Mouse (Mus musculus): ENCODE data around the gene Tirap. TPM values are rescaled to one million over a fixed set of nuclear protein-coding genes. Genes with fewer than 3 reads are reported as not detected.
A peak's percentile ranks its signal among the peaks of the same experiment; 100 is the strongest.

Tirap gene
- 12.8 and 13.9 TPM in 2 replicates for polyA plus RNA-seq (2015; fragmentation: Nextera tagmentation; extraction: Ambion mirVana)

- under 1% methylated on average over 44 of the region's 44 CpGs for WGBS
- no peaks in the 10 kb centered on the region for H3K27me3 ChIP-seq (replicated peaks)
- peaks cover 2% of the 10 kb centered on the region for H3K36me3 ChIP-seq
- H3K4me3 ChIP-seq (replicated peaks), result peak within 1 kb of the TSS; percentile 75
- peak within 1 kb of the TSS; percentile 77 for H3K27ac ChIP-seq
- peaks cover 8% of the 10 kb centered on the region for H3K4me1 ChIP-seq
- ATAC-seq (ENCODE audit: insufficient read depth, low FRiP score, low read depth), result peak; percentile 92
- no peaks in the 10 kb centered on the region for H3K9me3 ChIP-seq
- peak within 1 kb of the TSS; percentile 83 for H3K4me2 ChIP-seq
- H3K9ac ChIP-seq, result peak within 1 kb of the TSS; percentile 48
These were observed at the start of gene Tirap, which contains the start of gene Srpr for GRCm38 (mm10) chr9:35199772-35200471. TSS of gene Tirap (minus strand) at chr9:35200291. TSS of gene Srpr (plus strand) at chr9:35200175.

- no peaks in the 10 kb centered on the region for H3K9me3 ChIP-seq
- no peaks in the 10 kb centered on the region for H3K4me1 ChIP-seq
- no peak for ATAC-seq (ENCODE audit: insufficient read depth, low FRiP score, low read depth)
- H3K27ac ChIP-seq, result no peak overlapping the region
- no peaks in the 10 kb centered on the region for H3K27me3 ChIP-seq (replicated peaks)
- H3K36me3 ChIP-seq, result no peaks in the 10 kb centered on the region
- no peak overlapping the region for H3K4me3 ChIP-seq (replicated peaks)
- no peak overlapping the region for H3K4me2 ChIP-seq
- H3K9ac ChIP-seq, result no peak overlapping the region
These were observed 49.4 kb upstream of the Tirap start for GRCm38 (mm10) chr9:35249476-35249875.

GRCm38 (mm10) chr9:35247405-35247804 lies 47.3 kb upstream of the Tirap start:
- H3K4me2 ChIP-seq, result no peak overlapping the region
- no peaks in the 10 kb centered on the region for H3K4me1 ChIP-seq
- no peaks in the 10 kb centered on the region for H3K9me3 ChIP-seq
- H3K4me3 ChIP-seq (replicated peaks), result no peak overlapping the region
- H3K9ac ChIP-seq, result no peak overlapping the region
- H3K27ac ChIP-seq, result no peak overlapping the region
- H3K27me3 ChIP-seq (replicated peaks), result no peaks in the 10 kb centered on the region
- no peak for ATAC-seq (ENCODE audit: insufficient read depth, low FRiP score, low read depth)
- H3K36me3 ChIP-seq, result no peaks in the 10 kb centered on the region
- WGBS, result 87% methylated on average over 2 of the region's 2 CpGs

- Histone ChIP-seq H3K27ac (no peak overlapping the region), H3K9ac (no peak overlapping the region), H3K36me3 (no peaks in the 10 kb centered on the region), H3K4me2 (no peak overlapping the region), H3K27me3 (replicated peaks) (no peaks in the 10 kb centered on the region), H3K4me3 (replicated peaks) (no peak overlapping the region), H3K9me3 (no peaks in the 10 kb centered on the region), H3K4me1 (no peaks in the 10 kb centered on the region)
- 72% methylated on average over 1 of the region's 1 CpGs for WGBS
- ATAC-seq (ENCODE audit: insufficient read depth, low FRiP score, low read depth), result no peak
These were observed 39.6 kb upstream of the Tirap start for GRCm38 (mm10) chr9:35239734-35240133.

- Histone ChIP-seq H3K4me2 (no peak overlapping the region), H3K36me3 (no peaks in the 10 kb centered on the region), H3K4me1 (no peaks in the 10 kb centered on the region), H3K9ac (no peak overlapping the region), H3K27ac (no peak overlapping the region), H3K27me3 (replicated peaks) (no peaks in the 10 kb centered on the region), H3K9me3 (no peaks in the 10 kb centered on the region), H3K4me3 (replicated peaks) (no peak overlapping the region)
- WGBS, result 69% methylated on average over 6 of the region's 6 CpGs
- no peak for ATAC-seq (ENCODE audit: insufficient read depth, low FRiP score, low read depth)
These were observed 39.0 kb upstream of the Tirap start for GRCm38 (mm10) chr9:35238915-35239571.

- no peaks in the 10 kb centered on the region for H3K27me3 ChIP-seq (replicated peaks)
- H3K9me3 ChIP-seq, result no peaks in the 10 kb centered on the region
- 91% methylated on average over 1 of the region's 1 CpGs for WGBS
- no peaks in the 10 kb centered on the region for H3K36me3 ChIP-seq
- H3K4me3 ChIP-seq (replicated peaks), result no peak overlapping the region
- no peaks in the 10 kb centered on the region for H3K4me1 ChIP-seq
- no peak overlapping the region for H3K4me2 ChIP-seq
- H3K9ac ChIP-seq, result no peak overlapping the region
- ATAC-seq (ENCODE audit: insufficient read depth, low FRiP score, low read depth), result no peak
- no peak overlapping the region for H3K27ac ChIP-seq
These were observed 38.3 kb upstream of the Tirap start for GRCm38 (mm10) chr9:35238371-35238770.

GRCm38 (mm10) chr9:35235996-35236395 lies 35.9 kb upstream of the Tirap start:
- WGBS, result 68% methylated on average over 3 of the region's 3 CpGs
- H3K27ac ChIP-seq, result no peak overlapping the region
- ATAC-seq (ENCODE audit: insufficient read depth, low FRiP score, low read depth), result no peak
- no peak overlapping the region for H3K9ac ChIP-seq
- H3K4me1 ChIP-seq, result no peaks in the 10 kb centered on the region
- H3K9me3 ChIP-seq, result no peaks in the 10 kb centered on the region
- no peak overlapping the region for H3K4me3 ChIP-seq (replicated peaks)
- H3K4me2 ChIP-seq, result no peak overlapping the region
- H3K36me3 ChIP-seq, result no peaks in the 10 kb centered on the region
- no peaks in the 10 kb centered on the region for H3K27me3 ChIP-seq (replicated peaks)

- WGBS, result 86% methylated on average over 3 of the region's 3 CpGs
- no peaks in the 10 kb centered on the region for H3K36me3 ChIP-seq
- H3K4me2 ChIP-seq, result no peak overlapping the region
- no peaks in the 10 kb centered on the region for H3K9me3 ChIP-seq
- no peaks in the 10 kb centered on the region for H3K27me3 ChIP-seq (replicated peaks)
- no peak for ATAC-seq (ENCODE audit: insufficient read depth, low FRiP score, low read depth)
- H3K4me1 ChIP-seq, result no peaks in the 10 kb centered on the region
- no peak overlapping the region for H3K4me3 ChIP-seq (replicated peaks)
- no peak overlapping the region for H3K27ac ChIP-seq
- H3K9ac ChIP-seq, result no peak overlapping the region
These were observed 28.6 kb upstream of the Tirap start for GRCm38 (mm10) chr9:35228671-35229070.

GRCm38 (mm10) chr9:35223466-35223865 lies 23.4 kb upstream of the Tirap start:
- no peak overlapping the region for H3K4me3 ChIP-seq (replicated peaks)
- H3K27ac ChIP-seq, result no peak overlapping the region
- peaks cover 7% of the 10 kb centered on the region; the same call in 1 of the 2 replicates for H3K36me3 ChIP-seq
- H3K4me1 ChIP-seq, result no peaks in the 10 kb centered on the region
- H3K27me3 ChIP-seq (replicated peaks), result no peaks in the 10 kb centered on the region
- no peak overlapping the region for H3K4me2 ChIP-seq
- H3K9ac ChIP-seq, result no peak overlapping the region
- no peak for ATAC-seq (ENCODE audit: insufficient read depth, low FRiP score, low read depth)
- WGBS, result 96% methylated on average over 3 of the region's 3 CpGs
- H3K9me3 ChIP-seq, result no peaks in the 10 kb centered on the region

- WGBS, result 73% methylated on average over 1 of the region's 1 CpGs
- ATAC-seq (ENCODE audit: insufficient read depth, low FRiP score, low read depth), result no peak
These were observed 17.9 kb upstream of the Tirap start for GRCm38 (mm10) chr9:35217963-35218362.

GRCm38 (mm10) chr9:35211573-35212511 lies 11.8 kb upstream of the Tirap start:
- Histone ChIP-seq H3K9ac (peak overlapping the region; percentile 85), H3K9me3 (no peaks in the 10 kb centered on the region), H3K4me1 (peaks cover 5% of the 10 kb centered on the region; the same call in 1 of the 2 replicates), H3K27ac (peak overlapping the region; percentile 76), H3K4me2 (peak overlapping the region; percentile 67), H3K36me3 (peaks cover 31% of the 10 kb centered on the region), H3K4me3 (replicated peaks) (peak overlapping the region; percentile 83), H3K27me3 (replicated peaks) (no peaks in the 10 kb centered on the region)
- ATAC-seq (ENCODE audit: insufficient read depth, low FRiP score, low read depth), result no peak
- 24% methylated on average over 26 of the region's 26 CpGs for WGBS

More at GRCm38 (mm10) chr9:35217963-35218362, 17.9 kb upstream of the Tirap start:
- Histone ChIP-seq H3K4me3 (replicated peaks) (no peak overlapping the region), H3K27me3 (replicated peaks) (no peaks in the 10 kb centered on the region), H3K36me3 (peaks cover 27% of the 10 kb centered on the region), H3K27ac (no peak overlapping the region), H3K4me1 (no peaks in the 10 kb centered on the region), H3K9me3 (no peaks in the 10 kb centered on the region), H3K4me2 (no peak overlapping the region), H3K9ac (no peak overlapping the region)
